Mouse (Mus musculus) small intestine, adult 2 months (tissue): ENCODE data around the gene Appl1.

Source experiments
- CTCF ChIP-seq: fragments of 200-500 bp; IDR thresholded peaks from 2 replicates; pipeline ENCODE4 v1.5.1; 2012; ENCODE audit warnings: low read depth, mild to moderate bottlenecking, control low read depth, inconsistent platforms, low read length, moderate library complexity, mixed read lengths; ENCODE audit not compliant: insufficient replicate concordance, insufficient read length; ENCODE audit errors: extremely low read depth
- POLR2A ChIP-seq: fragments of 200-500 bp; IDR thresholded peaks from 2 replicates; pipeline ENCODE4 v1.6.1; 2012; ENCODE audit warnings: low read depth, mild to moderate bottlenecking, control low read depth, inconsistent platforms, low read length, moderate library complexity

DNA sequence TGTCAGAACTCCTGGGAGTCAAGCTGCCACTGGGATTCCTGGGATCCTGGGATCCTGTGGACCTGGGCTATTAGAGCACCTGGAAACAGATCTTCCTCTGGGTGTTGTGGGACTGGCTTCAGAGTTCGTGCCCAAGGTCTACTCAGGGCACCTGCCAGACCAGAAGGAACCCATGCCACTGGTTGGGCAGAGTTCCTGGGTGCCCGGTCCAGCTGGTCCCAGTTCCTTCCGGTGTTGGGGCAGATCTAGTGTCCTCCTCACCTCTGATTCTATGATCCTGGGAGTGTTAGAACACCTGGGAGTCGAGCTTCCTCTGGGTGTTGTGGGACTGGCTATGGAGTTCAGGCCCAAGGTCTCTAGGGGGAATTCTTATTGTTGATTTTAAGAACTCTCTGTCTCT lies 63.6 kb downstream of the Appl1 start:
- TF ChIP-seq CTCF (no peak), POLR2A (no peak)
